Comparison of ENCODE assay signal across 17 mouse cellular contexts in genomic region chr6:97557147-97557546, GRCm38 (mm10).
DNase-seq lines count a peak whose midpoint lies in the region; ATAC-seq and TF ChIP-seq lines count a peak whose summit lies in the region.
"Had no signal": no experiment of that assay in that cellular context is flagged by ENCODE, and none has a peak within 500 bp of the region (broad histone marks: within the 10 kb centered on the region; RNA-seq: fewer than 3 reads in every experiment).

No protein-coding gene starts in this region.

- H3K4me1 ChIP-seq in hindbrain, embryonic 16.5 days (ENCODE audit: control insufficient read depth, insufficient read depth, low read depth, low read length), result peaks cover 15% of the 10 kb centered on the region
- H3K4me1 ChIP-seq in heart, adult 2 months (ENCODE audit: control insufficient read depth, insufficient read depth, low read length), result no peaks in the 10 kb centered on the region; the same call in 1 of the 2 replicates
- H3K4me1 ChIP-seq: liver, embryonic 15.5 days had no signal

- WGBS in hindbrain, embryonic 16.5 days, result 57% methylated on average over 8 of the region's 8 CpGs
- WGBS in heart, adult 2 months, result 85% methylated on average over 8 of the region's 8 CpGs

- H3K27ac ChIP-seq in left cerebral cortex, adult 2 months, result no peak overlapping the region
- no peak overlapping the region for H3K27ac ChIP-seq in hindbrain, embryonic 16.5 days (ENCODE audit: low read depth, low read length)
- no peak overlapping the region for H3K27ac ChIP-seq in heart, adult 2 months
- H3K27ac ChIP-seq: heart, embryonic 13.5 days; limb, embryonic 12.5 days; liver, embryonic 15.5 days had no signal

- H3K9me3 ChIP-seq in hindbrain, embryonic 16.5 days (ENCODE audit: control insufficient read depth, low read length), result no peaks in the 10 kb centered on the region
- H3K9me3 ChIP-seq: limb, embryonic 12.5 days; liver, embryonic 15.5 days had no signal

- no peak overlapping the region for H3K9ac ChIP-seq in hindbrain, embryonic 16.5 days (ENCODE audit: low read depth, low read length)
- no peak overlapping the region for H3K9ac ChIP-seq in heart, adult 2 months (ENCODE audit: low read depth, low read length)
- H3K9ac ChIP-seq: heart, embryonic 13.5 days; limb, embryonic 12.5 days; liver, embryonic 15.5 days had no signal

- TF ChIP-seq POLR2A in heart, adult 2 months (IDR thresholded peaks at IDR 0.05; ENCODE audit: insufficient read depth, low read depth, low read length), result no peak

- peak; percentile 60 for ATAC-seq in hindbrain, embryonic 16.5 days
- ATAC-seq: intestine, postnatal 0 days had no signal

- H3K4me2 ChIP-seq in hindbrain, embryonic 16.5 days (ENCODE audit: low read length), result no peak overlapping the region
- H3K4me2 ChIP-seq: heart, embryonic 13.5 days; limb, embryonic 12.5 days; liver, embryonic 15.5 days had no signal

- TF ChIP-seq CTCF in left cerebral cortex, adult 2 months (IDR thresholded peaks at IDR 0.05), result no peak
- no peak for TF ChIP-seq CTCF in heart, adult 2 months (IDR thresholded peaks at IDR 0.05)

- H3K36me3 ChIP-seq in hindbrain, embryonic 16.5 days (ENCODE audit: control insufficient read depth, insufficient read depth, low read length), result no peaks in the 10 kb centered on the region
- H3K36me3 ChIP-seq in heart, adult 2 months (ENCODE audit: control insufficient read depth, insufficient read depth, low read length), result no peaks in the 10 kb centered on the region
- H3K36me3 ChIP-seq: G1E; heart, embryonic 13.5 days; limb, embryonic 12.5 days; liver, embryonic 15.5 days had no signal

- H3K79me2 ChIP-seq in heart, adult 2 months (replicated peaks; ENCODE audit: control insufficient read depth, insufficient read depth, low read length), result no peaks in the 10 kb centered on the region

- no peak for TF ChIP-seq EP300 in heart, adult 2 months (IDR thresholded peaks at IDR 0.05; ENCODE audit: insufficient read depth, low read depth, low read length)

- intact Hi-C loops in left cerebral cortex, postnatal 4 days (cut with DNase I), result no loop called here
- intact Hi-C loops in left cerebral cortex, adult 2 months (cut with DNase I), result no loop called here
- intact Hi-C loops in heart, adult 2 months (cut with DNase I), result no loop called here

- H3K27me3 ChIP-seq in hindbrain, embryonic 16.5 days (replicated peaks; ENCODE audit: control insufficient read depth, insufficient read depth, low read length), result no peaks in the 10 kb centered on the region
- H3K27me3 ChIP-seq in heart, adult 2 months (ENCODE audit: control insufficient read depth, insufficient read depth, low read length), result no peaks in the 10 kb centered on the region
- H3K27me3 ChIP-seq: heart, embryonic 13.5 days; limb, embryonic 12.5 days; liver, embryonic 15.5 days had no signal

- DNase-seq in left cerebral cortex, postnatal 4 days, result peak; percentile 70
- no peak for DNase-seq in left cerebral cortex, adult 2 months (ENCODE audit: extremely low spot score in 1 of 2, low spot score in 2 of 2)
- DNase-seq in cerebellum, adult 11 months, result peak; percentile 43
- DNase-seq in cerebellum, postnatal 10 days, result peak; percentile 85 to 86
- no peak for DNase-seq in urinary bladder, postnatal 10 days (ENCODE audit: low spot score)
- no peak for DNase-seq in heart, adult 2 months
- DNase-seq: adrenal gland, postnatal 10 days; heart, postnatal 4 days; kidney, postnatal 36 days; lung, postnatal 14 days; thymus, postnatal 36 days had no signal

- no peak overlapping the region for H3K4me3 ChIP-seq in left cerebral cortex, adult 2 months
- no peak overlapping the region for H3K4me3 ChIP-seq in hindbrain, embryonic 16.5 days (ENCODE audit: low read length)
- no peak overlapping the region for H3K4me3 ChIP-seq in heart, adult 2 months
- H3K4me3 ChIP-seq: heart, embryonic 13.5 days; limb, embryonic 12.5 days; liver, embryonic 15.5 days had no signal

Comparison
In these comparisons a context has a peak if more than half of its experiments do, and no peak if none do; other contexts are left out.
1. DNase-seq: peak in left cerebral cortex, postnatal 4 days (single experiment), cerebellum, adult 11 months (single experiment) and cerebellum, postnatal 10 days (2 of 2); none in left cerebral cortex, adult 2 months (0 of 2), urinary bladder, postnatal 10 days (single experiment) and heart, adult 2 months (0 of 2).